Mouse (Mus musculus) thymus, adult 2 months (tissue): ENCODE results near the gene Hdac9.

Experiments used
- CTCF ChIP-seq: fragments of 200-500 bp; IDR thresholded peaks from 2 replicates; pipeline ENCODE4 v1.5.1; 2012; ENCODE audit warnings: mild to moderate bottlenecking, control low read depth, low read length, moderate library complexity, borderline replicate concordance; ENCODE audit not compliant: control insufficient read depth, poor library complexity, insufficient read depth; ENCODE audit errors: extremely low read depth
- POLR2A ChIP-seq: fragments of 200-500 bp; IDR thresholded peaks from 2 replicates; pipeline ENCODE4 v1.6.1; 2012; ENCODE audit warnings: mild to moderate bottlenecking, low read length, control low read depth, moderate library complexity; ENCODE audit not compliant: control insufficient read depth, poor library complexity, insufficient read depth; ENCODE audit errors: extremely low read depth

DNA sequence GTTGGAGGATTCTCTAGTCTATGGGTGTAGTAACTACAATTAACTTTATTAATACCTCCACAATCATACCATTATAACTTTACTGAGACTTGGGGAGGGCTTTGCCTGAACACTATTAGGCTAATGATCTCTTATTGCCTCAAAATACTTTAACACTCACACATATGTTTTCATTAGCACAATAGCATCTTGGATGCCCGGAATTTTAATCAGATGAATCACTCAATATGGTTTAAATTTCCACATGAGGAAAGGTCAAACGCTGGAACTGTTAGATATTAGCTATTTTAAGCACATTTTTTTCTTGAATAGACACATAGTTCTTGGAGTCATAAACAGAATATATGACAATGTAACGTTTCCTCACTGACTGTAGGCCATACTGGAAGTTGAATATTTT lies 429.9 kb downstream of the Hdac9 start:
- TF ChIP-seq CTCF (no peak), POLR2A (no peak)
